Mouse (Mus musculus) hindbrain, embryonic 14.5 days (tissue): ENCODE measurements around the gene Abcb8. TPM values are rescaled to one million over a fixed set of nuclear protein-coding genes. Genes with fewer than 3 reads are reported as not detected.

Source experiments
- ATAC-seq: fragments of 200-750 bp; cut with Nextera tagmentation; 2 replicates; pipeline ENCODE4 v1.8.0; 2017; ENCODE audit warnings: moderate number of reproducible peaks, mild to moderate bottlenecking, moderate TSS enrichment, moderate library complexity; ENCODE audit not compliant: low FRiP score
- DNase-seq: peaks from one replicate; pipeline ENCODE4 v3.0.0-alpha.2; 2015; ENCODE audit warnings: low spot score
- H3K27ac ChIP-seq: fragments of 300-500 bp; sonication (generic); 2 replicates; pipeline ENCODE4 v1.5.1; 2014; ENCODE audit warnings: mild to moderate bottlenecking, moderate library complexity
- H3K27me3 ChIP-seq: fragments of 300-500 bp; sonication (generic); 2 replicates; pipeline ENCODE4 v1.6.1; 2014; ENCODE audit warnings: mild to moderate bottlenecking, low read length, mixed read lengths; ENCODE audit not compliant: control insufficient read depth, insufficient read depth
- H3K36me3 ChIP-seq: fragments of 300-500 bp; sonication (generic); replicated peaks from 2 replicates; pipeline ENCODE4 v1.6.1; 2014; ENCODE audit not compliant: control insufficient read depth, insufficient read depth
- H3K4me1 ChIP-seq: fragments of 300-500 bp; sonication (generic); replicated peaks from 2 replicates; pipeline ENCODE4 v1.6.1; 2014; ENCODE audit warnings: antibody characterized with exemption, low read length, mixed read lengths; ENCODE audit not compliant: control insufficient read depth, insufficient read depth
- H3K4me2 ChIP-seq: fragments of 300-500 bp; sonication (generic); replicated peaks from 2 replicates; pipeline ENCODE4 v1.6.1; 2014; ENCODE audit warnings: mild to moderate bottlenecking, moderate library complexity
- H3K4me3 ChIP-seq: fragments of 300-500 bp; sonication (generic); replicated peaks from 2 replicates; pipeline ENCODE4 v1.5.1; 2014; ENCODE audit warnings: mild to moderate bottlenecking, low read length
- H3K9ac ChIP-seq: fragments of 300-500 bp; sonication (generic); 2 replicates; pipeline ENCODE4 v1.6.1; 2014
- H3K9me3 ChIP-seq: fragments of 300-500 bp; sonication (generic); 2 replicates; pipeline ENCODE4 v1.6.1; 2016; ENCODE audit warnings: low read length; ENCODE audit not compliant: control insufficient read depth
- WGBS: fragments of 180-500 bp; shearing (Covaris S2); extraction: QIAGEN DNeasy Blood & Tissue Kit; methylation state at CpG from one replicate; pipeline ENCODE4 v1.1.7; 2014; 5-methylcytosine and 5-hydroxymethylcytosine counted together
- polyA plus RNA-seq: library from polyadenylated mRNA; unstranded; fragments of >200 nt; fragmentation: Nextera tagmentation; extraction: Ambion mirVana; gene quantifications from 2 replicates; pipeline ENCODE4 v1.2.1, GENCODE M21; 2014

Gene Abcb8
- polyA plus RNA-seq, 1 experiment from 2014 or later, result 45.6 TPM

DNA sequence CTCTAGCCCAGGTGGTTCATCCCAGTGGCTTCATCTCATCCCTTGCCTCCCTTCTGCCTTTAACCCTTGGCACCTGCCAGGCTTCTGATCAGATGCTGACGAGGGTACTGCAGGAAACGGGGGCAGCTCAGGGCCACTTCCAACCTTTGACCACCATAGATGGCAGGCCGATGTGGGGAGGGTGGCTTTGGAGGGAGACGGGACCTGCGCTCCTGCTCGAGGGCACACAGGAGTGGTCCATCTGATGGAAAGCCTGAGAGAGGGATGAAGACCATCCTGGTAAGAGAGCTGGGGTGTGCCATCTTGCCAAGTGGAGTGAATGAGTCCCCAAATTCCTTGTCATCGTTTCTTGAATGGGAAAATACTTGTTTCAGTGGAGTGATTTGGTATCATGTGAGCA is 49.7 kb downstream of the Abcb8 start:
- Histone ChIP-seq H3K27ac (no peak overlapping the region), H3K4me1 (peaks cover 29% of the 10 kb centered on the region), H3K27me3 (no peaks in the 10 kb centered on the region), H3K9ac (no peak overlapping the region), H3K36me3 (peaks cover 39% of the 10 kb centered on the region), H3K9me3 (no peaks in the 10 kb centered on the region), H3K4me3 (no peak overlapping the region), H3K4me2 (no peak overlapping the region)
- ATAC-seq (no peak), DNase-seq (no peak)
- 93% methylated on average over 7 of the region's 7 CpGs for WGBS

DNA sequence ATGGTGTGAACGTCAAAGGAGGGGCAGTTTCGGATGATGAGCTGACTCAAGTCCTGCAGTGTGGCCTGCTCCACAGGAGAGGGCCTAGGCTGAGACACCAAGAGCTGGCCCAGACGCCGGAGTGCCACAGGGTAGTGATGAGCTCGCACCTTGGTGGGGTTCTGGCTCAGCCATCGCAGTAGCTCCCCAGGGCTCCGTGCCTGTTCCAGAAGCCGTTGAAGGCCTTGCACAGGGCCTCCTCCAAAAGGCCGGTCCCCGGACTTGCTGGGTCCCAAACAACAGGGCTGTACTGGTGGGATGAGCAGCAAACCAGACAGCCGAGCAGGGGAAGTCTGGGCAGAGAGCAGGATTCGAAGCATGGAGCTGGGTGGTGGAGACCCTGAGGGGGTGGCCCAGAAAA is 50.5 kb downstream of the Abcb8 start:
- Histone ChIP-seq H3K27ac (peak overlapping the region; percentile 94; the same call in 1 of the 2 replicates), H3K9me3 (no peaks in the 10 kb centered on the region)
- 89% methylated on average over 12 of the region's 12 CpGs for WGBS

DNA sequence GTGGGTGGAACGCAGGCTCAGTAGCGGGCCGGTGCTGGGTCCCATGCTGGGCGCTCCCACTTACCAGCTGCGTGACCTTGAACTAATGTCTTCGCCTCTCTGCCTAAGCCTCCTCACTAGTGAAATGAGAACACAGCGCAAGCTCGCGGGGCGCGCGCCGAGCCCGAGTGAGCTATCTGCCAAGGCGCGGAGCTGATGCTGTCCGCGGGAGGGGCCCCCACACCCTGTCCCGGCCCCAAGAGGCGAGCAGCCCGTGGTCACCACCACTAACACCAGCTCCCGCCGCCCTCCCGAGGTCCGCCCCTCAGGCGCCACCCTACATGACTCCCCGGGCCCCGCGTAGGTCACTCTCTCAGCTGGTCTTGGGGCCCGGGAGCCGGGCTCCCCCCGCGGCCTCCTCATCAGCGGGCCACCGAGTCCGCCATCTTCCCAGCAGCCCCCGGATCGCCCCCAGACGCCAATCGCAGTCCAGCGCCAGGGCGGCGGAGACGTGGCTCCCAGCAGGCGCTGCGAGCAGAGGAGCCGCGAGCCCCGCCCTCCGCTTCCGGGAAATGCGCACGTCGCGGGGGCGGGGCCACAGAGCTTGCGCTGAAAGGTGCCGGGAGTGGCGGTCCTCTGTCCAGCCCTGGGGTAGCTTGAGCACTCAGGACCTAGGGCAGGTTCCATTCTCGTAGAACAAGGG is 51.4 kb downstream of the Abcb8 start, which contains the start of gene Fastk:
TSS of gene Fastk (minus strand) at position 542 of the 682 bp plus-strand sequence.
- ATAC-seq (peak; percentile 82), DNase-seq (peak; percentile 91)
- Histone ChIP-seq H3K36me3 (peaks cover 26% of the 10 kb centered on the region), H3K9me3 (no peaks in the 10 kb centered on the region), H3K27ac (peak within 1 kb of the TSS; percentile 94), H3K9ac (peak within 1 kb of the TSS; percentile 95), H3K27me3 (0 out of 2 replicates have a peak, but pooled peaks cover 4% of the 10 kb centered on the region), H3K4me3 (peak within 1 kb of the TSS; percentile 91), H3K4me1 (peaks cover 32% of the 10 kb centered on the region), H3K4me2 (peak within 1 kb of the TSS; percentile 98)
- under 1% methylated on average over 58 of the region's 60 CpGs for WGBS

More for the DNA sequence above, 50.5 kb downstream of the Abcb8 start:
- no peak for DNase-seq
- peak overlapping the region; percentile 95 for H3K9ac ChIP-seq
- peaks cover 32% of the 10 kb centered on the region for H3K4me1 ChIP-seq
- peak overlapping the region; percentile 98 for H3K4me2 ChIP-seq
- peak overlapping the region; percentile 91 for H3K4me3 ChIP-seq
- peaks cover 34% of the 10 kb centered on the region for H3K36me3 ChIP-seq
- no peaks in the 10 kb centered on the region for H3K27me3 ChIP-seq
- no peak for ATAC-seq

DNA sequence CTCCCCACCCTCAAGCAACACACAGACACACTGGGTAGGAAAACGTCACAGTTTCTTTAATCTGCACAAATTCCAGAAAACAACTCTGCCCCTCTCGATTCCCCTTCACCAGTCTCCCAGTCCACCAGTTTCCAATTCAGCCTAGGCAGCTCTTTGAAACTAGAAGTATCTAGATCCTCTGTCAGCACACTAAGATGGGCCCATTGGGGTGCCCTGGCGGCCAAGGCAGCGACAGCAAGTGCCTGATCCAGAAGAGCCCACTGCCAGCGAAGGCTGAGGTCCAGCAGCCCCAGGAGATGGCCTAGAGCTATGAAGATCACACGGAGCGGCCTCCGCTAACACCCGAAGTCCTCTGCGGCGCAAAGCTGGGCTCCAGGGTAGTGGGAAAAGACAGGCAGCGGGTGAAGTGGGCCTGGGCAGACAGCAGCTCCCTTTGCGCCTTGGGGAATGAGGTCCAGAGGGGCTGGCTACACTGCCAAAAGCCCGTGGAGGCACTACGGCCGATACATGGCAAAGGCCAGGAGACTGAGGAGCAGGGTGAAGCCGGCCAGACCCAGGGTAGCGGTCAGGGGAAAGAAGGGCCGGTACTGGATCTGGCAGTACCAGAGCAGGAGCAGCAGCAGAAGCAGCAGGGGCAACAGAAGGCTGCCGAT is 52.1 kb downstream of the Abcb8 start:
- H3K9ac ChIP-seq, result peak overlapping the region; percentile 95
- peaks cover 20% of the 10 kb centered on the region for H3K36me3 ChIP-seq
- ATAC-seq (no peak), DNase-seq (peak; percentile 30)
- H3K27me3 ChIP-seq, result 0 out of 2 replicates have a peak, but pooled peaks cover 4% of the 10 kb centered on the region
- 64% methylated on average over 20 of the region's 20 CpGs for WGBS
- peak overlapping the region; percentile 91 for H3K4me3 ChIP-seq
- peak overlapping the region; percentile 98 for H3K4me2 ChIP-seq
- no peaks in the 10 kb centered on the region for H3K9me3 ChIP-seq
- H3K27ac ChIP-seq, result peak overlapping the region; percentile 94
- H3K4me1 ChIP-seq, result peaks cover 32% of the 10 kb centered on the region

DNA sequence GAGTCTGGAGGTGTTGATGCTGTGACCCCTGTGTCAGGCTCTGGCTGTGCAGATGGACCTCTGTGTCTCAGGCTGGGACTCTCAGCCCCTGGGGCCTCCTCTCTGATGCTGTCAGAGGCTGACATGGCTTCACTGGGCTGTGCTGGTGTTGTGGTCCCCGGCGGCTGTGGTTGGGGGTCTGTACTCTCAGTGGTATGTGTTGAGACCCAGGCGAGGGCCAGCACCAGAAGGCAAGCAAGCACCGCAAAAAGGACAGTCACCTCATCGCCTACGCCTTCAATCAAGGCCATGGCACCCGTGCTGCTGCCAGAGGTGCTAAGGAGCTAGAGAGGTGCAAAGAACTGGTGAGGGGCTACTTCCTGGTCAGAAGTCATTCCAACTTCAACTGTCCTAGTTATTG is 53.2 kb downstream of the Abcb8 start:
- no peak for ATAC-seq
- Histone ChIP-seq H3K4me1 (peaks cover 36% of the 10 kb centered on the region), H3K27ac (no peak overlapping the region), H3K4me2 (peak overlapping the region; percentile 82), H3K4me3 (no peak overlapping the region), H3K9me3 (no peaks in the 10 kb centered on the region), H3K36me3 (peaks cover 9% of the 10 kb centered on the region), H3K27me3 (0 out of 2 replicates have a peak, but pooled peaks cover 4% of the 10 kb centered on the region), H3K9ac (no peak overlapping the region)
- WGBS, result 94% methylated on average over 7 of the region's 7 CpGs
- DNase-seq, result no peak

DNA sequence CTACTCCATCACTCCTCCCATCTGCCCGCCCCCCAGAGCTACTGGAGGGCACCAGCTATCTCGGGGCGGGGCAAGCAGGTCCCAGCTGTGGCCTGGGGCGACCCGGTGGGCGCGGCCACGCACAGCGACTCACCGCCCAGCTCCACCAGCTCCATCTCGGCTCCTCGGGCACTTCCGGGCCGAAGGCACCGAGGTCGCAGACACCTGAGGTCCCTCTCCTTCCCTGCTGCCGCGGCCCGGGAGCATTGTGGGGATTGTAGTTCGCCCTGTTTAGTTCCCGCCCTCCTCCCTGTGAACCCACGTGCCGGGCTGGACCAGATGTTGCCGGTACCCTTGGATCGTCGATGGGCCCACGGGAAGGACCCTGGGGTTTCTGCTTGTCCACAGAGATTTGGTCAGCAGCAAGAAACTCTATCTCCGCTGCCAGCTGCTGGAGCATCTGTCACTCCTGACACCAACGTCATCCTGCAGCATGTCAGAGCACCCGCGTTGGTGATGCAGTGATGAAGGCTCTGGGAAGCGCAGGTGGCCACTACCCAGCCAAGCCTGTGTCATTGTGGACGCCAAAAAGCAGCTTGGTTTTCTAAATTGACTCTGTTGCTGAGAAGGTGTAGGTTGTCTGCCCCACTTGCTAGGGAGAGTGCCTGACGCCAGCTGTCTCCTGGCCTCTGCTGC is 54.3 kb downstream of the Abcb8 start, which contains the start of gene Tmub1:
TSS of gene Tmub1 (minus strand) at position 231 of the 675 bp plus-strand sequence.
- peak within 1 kb of the TSS; percentile 45 for H3K27ac ChIP-seq
- peak; percentile 64 for ATAC-seq

DNA sequence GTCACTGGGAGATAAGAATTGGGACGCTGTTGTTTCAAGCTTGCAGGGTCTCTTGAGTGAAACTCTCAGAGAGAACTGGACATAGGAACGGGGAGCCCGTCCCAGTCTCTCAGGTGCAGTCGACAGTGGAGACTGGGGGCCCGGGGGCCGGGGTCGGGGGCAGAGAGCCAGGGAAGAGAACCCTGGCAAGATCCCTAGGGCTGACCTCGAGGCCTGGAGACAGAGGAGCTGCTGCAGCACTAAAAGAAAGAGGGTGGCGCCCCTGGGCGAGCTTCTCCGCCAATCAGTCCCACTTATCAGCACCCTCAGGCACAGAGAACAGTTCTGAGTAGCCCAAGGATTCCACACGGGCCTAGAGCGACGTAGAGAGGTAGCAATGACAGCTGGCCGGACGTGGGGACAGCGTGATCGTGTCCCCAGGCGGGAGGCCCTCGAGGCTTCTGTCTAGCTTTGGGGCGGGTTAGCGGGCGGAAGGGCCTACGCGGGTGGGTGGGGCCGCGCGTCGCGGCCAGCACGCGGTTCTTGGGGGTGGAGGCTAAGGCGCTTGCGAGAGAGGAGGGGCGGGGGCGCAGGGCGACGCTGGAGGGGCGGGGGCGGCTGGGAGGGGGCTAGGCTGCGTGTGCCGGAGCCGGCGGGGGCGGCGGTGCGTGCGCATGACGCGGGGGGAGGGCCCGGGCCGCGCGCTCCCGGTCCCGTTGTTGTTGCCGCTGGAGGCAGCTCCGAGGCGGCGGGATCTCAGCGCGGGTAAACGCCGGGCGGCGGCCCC is 58.0 kb downstream of the Abcb8 start:
- 4% methylated on average over 28 of the region's 66 CpGs for WGBS
- Histone ChIP-seq H3K9ac (peak overlapping the region; percentile 90), H3K27me3 (0 out of 2 replicates have a peak, but pooled peaks cover 4% of the 10 kb centered on the region), H3K9me3 (no peaks in the 10 kb centered on the region), H3K4me3 (peak overlapping the region; percentile 86), H3K4me2 (peak overlapping the region; percentile 96), H3K4me1 (peaks cover 54% of the 10 kb centered on the region), H3K36me3 (no peaks in the 10 kb centered on the region), H3K27ac (peak overlapping the region; percentile 92)
- DNase-seq (peak; percentile 85), ATAC-seq (peak; percentile 75)

More for the DNA sequence above, 54.3 kb downstream of the Abcb8 start, which contains the start of gene Tmub1:
- H3K9ac ChIP-seq, result peak within 1 kb of the TSS; percentile 72
- no peaks in the 10 kb centered on the region for H3K9me3 ChIP-seq
- H3K36me3 ChIP-seq, result 0 out of 2 replicates have a peak, but pooled peaks cover 5% of the 10 kb centered on the region
- DNase-seq, result peak; percentile 75
- 2% methylated on average over 34 of the region's 34 CpGs for WGBS
- H3K4me2 ChIP-seq, result peak within 1 kb of the TSS; percentile 82
- H3K27me3 ChIP-seq, result 0 out of 2 replicates have a peak, but pooled peaks cover 4% of the 10 kb centered on the region
- peak within 1 kb of the TSS; percentile 58 for H3K4me3 ChIP-seq
- peaks cover 36% of the 10 kb centered on the region for H3K4me1 ChIP-seq

DNA sequence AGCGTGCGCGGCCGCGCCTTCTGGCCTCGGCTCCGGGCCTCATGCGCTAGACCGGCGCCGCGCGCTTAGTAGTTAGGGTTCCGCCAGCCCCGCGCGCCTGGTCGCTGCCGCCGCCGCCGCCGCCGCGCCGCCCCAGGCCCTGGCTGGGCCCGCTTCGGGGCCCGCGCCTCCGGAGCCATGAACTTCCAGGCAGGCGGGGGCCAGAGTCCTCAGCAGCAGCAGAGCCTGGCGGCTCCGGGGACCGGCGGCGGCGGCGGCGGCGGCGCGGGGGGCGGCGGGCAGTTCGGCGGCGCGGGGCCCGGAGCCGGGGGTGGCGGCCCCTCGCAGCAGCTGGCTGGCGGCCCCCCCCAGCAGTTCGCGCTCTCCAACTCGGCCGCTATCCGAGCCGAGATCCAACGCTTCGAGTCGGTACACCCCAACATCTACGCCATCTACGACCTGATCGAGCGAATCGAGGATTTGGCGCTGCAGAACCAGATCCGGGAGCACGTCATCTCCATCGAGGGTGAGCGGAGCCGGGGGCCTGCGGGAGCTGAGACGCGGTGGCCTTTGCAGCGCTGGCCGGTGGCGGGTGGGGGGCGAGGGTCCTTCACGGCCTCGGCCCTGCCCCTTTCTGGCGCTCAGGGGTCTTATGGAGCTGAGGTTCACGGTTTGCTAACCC is 58.7 kb downstream of the Abcb8 start, which contains the start of gene Agap3:
TSS of gene Agap3 (plus strand) at position 148 of the 661 bp plus-strand sequence.
- peaks cover 52% of the 10 kb centered on the region for H3K4me1 ChIP-seq
- no peaks in the 10 kb centered on the region for H3K9me3 ChIP-seq
- H3K4me2 ChIP-seq, result peak within 1 kb of the TSS; percentile 96
- H3K27me3 ChIP-seq, result 0 out of 2 replicates have a peak, but pooled peaks cover 4% of the 10 kb centered on the region
- peak within 1 kb of the TSS; percentile 92 for H3K27ac ChIP-seq
- H3K4me3 ChIP-seq, result peak within 1 kb of the TSS; percentile 86
- H3K36me3 ChIP-seq, result 0 out of 2 replicates have a peak, but pooled peaks cover 2% of the 10 kb centered on the region
- WGBS, result under 1% methylated on average over 58 of the region's 85 CpGs
- peak; percentile 55 for DNase-seq
- ATAC-seq, result no peak
- H3K9ac ChIP-seq, result peak within 1 kb of the TSS; percentile 90
